Mouse (Mus musculus): Measurements from ENCODE around the gene Dlg2. TPM values are rescaled to one million over a fixed set of nuclear protein-coding genes. Genes with fewer than 3 reads are reported as not detected.

Gene Dlg2
- polyA plus RNA-seq, 1 experiment from 2014 or later = 1.5 TPM

DNA sequence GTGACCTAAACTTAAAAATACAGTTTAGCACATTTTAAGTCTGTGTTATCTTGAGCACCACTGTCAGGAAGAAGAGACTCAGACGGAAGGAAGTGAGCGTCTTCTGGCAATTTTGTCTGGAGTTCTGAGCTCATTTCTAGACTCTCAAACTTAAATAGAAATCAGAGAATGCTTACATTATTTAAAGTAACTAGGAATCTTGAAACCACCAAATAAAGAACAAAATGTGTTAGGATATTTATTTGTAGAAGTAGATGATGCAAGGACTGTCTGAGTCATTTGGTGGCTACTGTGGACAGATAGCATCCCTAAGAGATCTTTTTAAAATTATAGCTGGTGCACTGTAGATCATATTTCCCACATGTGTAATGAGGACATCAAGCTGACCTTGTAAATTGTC, 1557.8 kb downstream of the Dlg2 start:
- no peak for TF ChIP-seq CTCF (IDR thresholded peaks at IDR 0.05)
- ATAC-seq (no peak), DNase-seq (ENCODE audit: low read depth, low spot score) (no peak)
- ChIA-PET CTCF (no interaction called here), POLR2A (no interaction called here)
- H3K27me3 ChIP-seq = peaks cover 14% of the 10 kb centered on the region
- in situ Hi-C loops (cut with MboI; ENCODE audit: low pct_unique_long_range_greater_than_20kb) = no loop called here

DNA sequence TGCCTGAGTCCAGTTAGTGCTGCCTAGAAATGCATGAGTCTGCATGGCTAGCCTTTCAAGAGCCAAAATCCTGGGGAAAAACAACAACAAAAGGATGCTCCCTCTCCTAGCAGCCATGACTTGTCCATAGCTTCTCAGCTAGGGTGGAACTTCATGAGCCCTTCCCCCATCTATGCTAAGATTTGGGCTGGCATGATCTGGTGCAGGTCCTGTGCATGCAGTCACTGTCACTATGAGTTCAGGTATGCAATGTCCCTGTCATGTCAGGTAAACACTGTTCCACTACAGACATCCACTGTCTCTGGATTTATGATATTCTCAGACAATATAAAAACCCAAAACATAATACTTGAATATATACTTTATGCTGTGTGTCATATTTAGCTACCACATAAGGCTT, 1563.7 kb downstream of the Dlg2 start:
- no peak for ATAC-seq
- in situ Hi-C loops (cut with MboI; ENCODE audit: low pct_unique_long_range_greater_than_20kb) = no loop called here
- no peak for TF ChIP-seq CTCF (IDR thresholded peaks at IDR 0.05)
- POLR2A ChIA-PET = interaction anchor here (0.5 to 0.7 kb wide), 3 partner anchors 129 to 583 kb away, joined by 3 to 4 read pairs (median 4); no protein-coding TSS in a partner anchor
- peaks cover 7% of the 10 kb centered on the region for H3K27me3 ChIP-seq
- DNase-seq (ENCODE audit: low read depth, low spot score) = no peak
- CTCF ChIA-PET = no interaction called here

DNA sequence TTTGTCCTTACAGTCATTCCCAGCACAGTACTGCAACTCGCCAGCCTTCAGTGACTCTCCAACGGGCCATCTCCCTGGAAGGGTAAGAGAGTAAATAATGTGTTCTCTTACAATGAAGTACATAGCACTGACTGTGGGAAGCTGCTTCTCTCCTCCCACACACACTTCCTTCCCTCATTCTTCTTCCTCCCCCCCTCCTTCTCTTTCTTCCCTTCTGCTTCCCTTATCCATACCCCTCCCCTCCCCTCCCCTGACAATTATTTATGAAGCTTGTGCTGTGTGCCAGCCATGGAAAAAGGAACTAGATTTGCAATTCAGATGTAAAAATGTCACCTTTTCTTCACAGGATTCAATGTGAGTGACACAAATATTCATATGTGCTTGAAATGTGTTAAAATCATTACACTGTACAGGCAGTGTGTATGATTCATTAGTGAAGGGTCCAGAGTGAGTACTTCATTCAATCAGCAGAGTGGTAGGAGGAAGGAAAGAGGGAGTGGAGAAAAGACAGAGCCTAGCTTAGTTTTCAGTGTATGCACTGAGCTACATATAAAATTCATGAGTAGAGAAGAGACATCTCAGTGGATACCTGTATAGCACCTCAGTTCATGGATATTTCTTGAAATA, 1564.4 kb downstream of the Dlg2 start:
- CTCF ChIA-PET = interaction anchor here (1.1 kb wide), 1 partner anchor 44 kb away, joined by 3 read pairs; no protein-coding TSS in a partner anchor
- no peak for ATAC-seq
- H3K27me3 ChIP-seq = peaks cover 3% of the 10 kb centered on the region
- no peak for DNase-seq (ENCODE audit: low read depth, low spot score)
- POLR2A ChIA-PET = interaction anchor here (0.5 kb wide), 1 partner anchor 129 kb away, joined by 4 read pairs; no protein-coding TSS in a partner anchor
- in situ Hi-C loops (cut with MboI; ENCODE audit: low pct_unique_long_range_greater_than_20kb) = no loop called here
- TF ChIP-seq CTCF (IDR thresholded peaks at IDR 0.05) = no peak

DNA sequence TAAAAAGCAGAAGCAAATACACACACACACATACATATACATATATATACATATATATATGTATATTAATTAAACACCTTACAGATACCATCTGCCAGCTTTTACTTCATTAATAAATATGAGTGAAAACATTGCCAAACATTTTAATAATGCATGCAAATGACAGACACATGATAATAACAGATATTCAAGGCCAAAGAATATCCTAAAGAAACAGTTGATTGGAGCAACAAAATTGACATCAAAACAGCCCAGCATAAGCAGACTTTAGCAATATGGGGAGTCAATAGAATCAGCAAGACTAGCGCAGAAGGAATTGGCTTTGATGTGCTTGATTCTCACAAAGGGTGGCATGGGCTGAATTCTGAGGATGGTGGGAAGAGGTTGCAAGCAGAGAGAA, 1568.5 kb downstream of the Dlg2 start:
- POLR2A ChIA-PET = interaction anchor here (0.5 kb wide), 1 partner anchor 1201 kb away, joined by 4 read pairs; no protein-coding TSS in a partner anchor
- DNase-seq (ENCODE audit: low read depth, low spot score) = no peak
- in situ Hi-C loops (cut with MboI; ENCODE audit: low pct_unique_long_range_greater_than_20kb) = no loop called here

DNA sequence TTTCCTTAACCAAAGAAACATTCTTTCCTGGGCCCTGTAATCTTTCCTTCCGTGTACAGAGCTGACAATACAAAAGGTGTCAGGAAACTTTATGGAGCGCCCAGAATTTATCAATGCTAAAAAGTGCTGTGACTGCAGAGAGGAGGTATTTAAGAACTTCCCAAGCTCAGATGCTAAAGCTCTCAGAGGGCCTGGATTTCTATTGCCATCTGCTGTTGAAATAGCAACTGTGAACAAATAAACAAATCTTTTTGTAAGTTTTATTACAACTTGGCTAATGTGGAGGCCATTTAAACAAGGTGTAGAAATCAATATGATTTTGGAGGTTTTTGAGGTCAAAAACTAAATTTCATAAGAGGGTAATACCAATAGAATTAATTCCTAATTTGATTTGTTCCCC, 1570.8 kb downstream of the Dlg2 start:
- ATAC-seq (no peak), DNase-seq (ENCODE audit: low read depth, low spot score) (no peak)
- ChIA-PET CTCF (no interaction called here), POLR2A (no interaction called here)
- no peak for TF ChIP-seq CTCF (IDR thresholded peaks at IDR 0.05)
- peaks cover 13% of the 10 kb centered on the region for H3K27me3 ChIP-seq
- in situ Hi-C loops (cut with MboI; ENCODE audit: low pct_unique_long_range_greater_than_20kb) = no loop called here

More for the DNA sequence above, 1568.5 kb downstream of the Dlg2 start:
- TF ChIP-seq CTCF (IDR thresholded peaks at IDR 0.05) = no peak
- peaks cover 13% of the 10 kb centered on the region for H3K27me3 ChIP-seq
- CTCF ChIA-PET = interaction anchor here (2.5 kb wide), 1 partner anchor 18 kb away, joined by 6 read pairs; no protein-coding TSS in a partner anchor
- no peak for ATAC-seq

DNA sequence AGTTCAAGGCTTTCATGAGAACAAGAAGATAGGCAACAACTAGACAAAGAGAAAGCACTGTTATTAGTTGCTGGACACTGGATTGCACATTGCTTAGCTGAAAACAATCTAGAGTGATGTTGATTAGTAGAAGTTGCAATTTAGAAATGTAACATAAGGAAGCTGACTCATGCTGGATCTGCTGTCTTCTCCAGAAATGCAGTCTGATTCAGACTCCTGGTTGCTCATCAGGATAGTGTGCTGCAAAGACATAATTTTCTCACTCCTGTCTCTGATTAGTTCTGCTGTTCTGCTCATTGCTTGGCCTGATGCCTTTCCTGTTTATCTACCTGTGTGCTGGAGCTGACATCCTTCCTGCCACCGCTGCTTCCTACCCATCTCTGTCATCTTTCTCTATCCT, 1572.4 kb downstream of the Dlg2 start:
- peaks cover 13% of the 10 kb centered on the region for H3K27me3 ChIP-seq
- ATAC-seq (no peak), DNase-seq (ENCODE audit: low read depth, low spot score) (no peak)
- in situ Hi-C loops (cut with MboI; ENCODE audit: low pct_unique_long_range_greater_than_20kb) = no loop called here
- CTCF ChIA-PET = no interaction called here
- POLR2A ChIA-PET = no interaction called here
- no peak for TF ChIP-seq CTCF (IDR thresholded peaks at IDR 0.05)

DNA sequence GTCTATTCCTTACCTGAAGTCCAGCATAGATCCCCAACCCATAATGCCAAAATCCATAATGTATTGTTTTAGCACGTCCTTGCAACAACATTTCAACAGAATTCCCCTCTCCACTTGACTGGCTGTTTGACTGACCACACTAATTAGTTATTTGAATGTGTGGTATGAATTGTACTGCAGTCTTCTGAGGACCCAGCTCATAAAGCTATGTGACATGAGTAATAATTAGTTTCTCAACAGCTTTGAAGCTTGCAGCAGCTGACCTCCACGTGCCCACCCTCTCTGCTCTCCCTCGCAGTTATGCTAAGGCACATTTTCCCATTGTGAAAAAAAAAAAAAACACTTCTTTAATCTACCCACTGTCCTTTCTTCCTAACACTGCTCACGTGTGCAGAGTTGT, 1590.4 kb downstream of the Dlg2 start:
- TF ChIP-seq CTCF (IDR thresholded peaks at IDR 0.05) = no peak
- ChIA-PET POLR2A (no interaction called here), CTCF (no interaction called here)
- DNase-seq (ENCODE audit: low read depth, low spot score) = no peak
- no peaks in the 10 kb centered on the region for H3K27me3 ChIP-seq
- no peak for ATAC-seq
- in situ Hi-C loops (cut with MboI; ENCODE audit: low pct_unique_long_range_greater_than_20kb) = no loop called here

DNA sequence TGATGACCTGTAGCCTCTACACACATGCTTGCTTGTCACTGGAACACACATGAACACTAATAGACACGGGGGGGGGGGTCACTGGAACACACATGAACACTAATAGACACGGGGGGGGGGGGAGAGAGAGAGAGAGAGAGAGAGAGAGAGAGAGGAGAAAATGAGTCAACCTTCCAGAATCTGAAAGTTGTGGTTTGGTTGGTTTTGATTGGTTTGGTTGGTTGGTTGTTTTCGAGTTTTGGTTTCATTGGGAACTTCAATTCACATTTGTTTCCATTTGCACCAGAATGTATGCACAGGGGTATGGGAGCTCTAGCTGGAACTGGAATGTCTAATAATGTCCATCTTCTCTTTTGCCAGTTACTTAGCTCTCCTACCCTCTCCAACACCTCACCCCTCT, 1611.0 kb downstream of the Dlg2 start:
- H3K27me3 ChIP-seq = peaks cover 3% of the 10 kb centered on the region
- in situ Hi-C loops (cut with MboI; ENCODE audit: low pct_unique_long_range_greater_than_20kb) = no loop called here
- DNase-seq (ENCODE audit: low read depth, low spot score) (no peak), ATAC-seq (no peak)
- ChIA-PET CTCF (interaction anchor here (1.7 kb wide), 1 partner anchor 630 kb away, joined by 5 read pairs; no protein-coding TSS in a partner anchor), POLR2A (no interaction called here)
- no peak for TF ChIP-seq CTCF (IDR thresholded peaks at IDR 0.05)

DNA sequence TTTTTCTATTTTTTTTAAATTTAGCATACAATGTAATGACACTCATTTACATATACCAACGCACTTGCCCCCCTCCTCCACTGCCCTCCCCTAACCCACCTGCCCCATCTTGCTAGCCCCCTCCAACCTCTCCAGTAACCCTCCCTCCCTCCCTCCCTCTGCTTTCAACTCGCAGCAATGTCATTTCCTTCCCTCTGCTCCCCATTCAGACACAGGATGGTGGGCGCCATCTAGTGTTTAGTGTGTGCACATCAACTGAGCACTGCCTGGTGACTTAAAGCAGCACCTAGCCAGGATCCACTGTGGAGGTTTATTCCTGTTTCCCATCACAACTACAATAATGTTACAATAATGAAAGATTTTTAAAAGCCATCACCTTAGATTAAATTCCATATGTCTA, 1617.4 kb downstream of the Dlg2 start:
- in situ Hi-C loops (cut with MboI; ENCODE audit: low pct_unique_long_range_greater_than_20kb) = no loop called here
- no peaks in the 10 kb centered on the region for H3K27me3 ChIP-seq
- peak; percentile 80 for TF ChIP-seq CTCF (IDR thresholded peaks at IDR 0.05)
- ATAC-seq = peak; percentile 88
- DNase-seq (ENCODE audit: low read depth, low spot score) = no peak
- ChIA-PET CTCF (no interaction called here), POLR2A (interaction anchor here (0.6 kb wide), 1 partner anchor 585 kb away, joined by 3 read pairs; no protein-coding TSS in a partner anchor)

DNA sequence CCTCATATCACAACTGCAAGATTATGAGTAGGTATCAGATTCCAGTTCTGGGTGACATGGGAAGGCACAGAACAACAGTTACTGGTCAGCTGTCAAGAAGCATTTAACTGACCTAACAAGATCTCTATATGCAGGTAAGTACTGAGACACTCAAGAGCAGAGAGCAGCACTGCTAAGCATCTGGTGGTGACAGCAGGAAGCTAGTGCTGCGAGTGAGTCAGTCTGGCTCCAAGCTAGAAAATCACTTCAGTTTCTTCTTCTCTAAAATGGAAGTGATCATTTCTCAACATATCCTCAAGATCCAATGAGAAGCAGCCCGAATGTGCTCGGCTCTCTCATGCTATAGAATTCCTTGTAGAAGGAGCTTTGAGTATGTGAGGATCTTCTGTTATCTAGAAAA, 1618.7 kb downstream of the Dlg2 start:
- ChIA-PET POLR2A (no interaction called here), CTCF (interaction anchor here (2.1 kb wide), 1 partner anchor 638 kb away, joined by 9 read pairs; no protein-coding TSS in a partner anchor)
- no peak for DNase-seq (ENCODE audit: low read depth, low spot score)
- TF ChIP-seq CTCF (IDR thresholded peaks at IDR 0.05) = no peak
- ATAC-seq = no peak
- in situ Hi-C loops (cut with MboI; ENCODE audit: low pct_unique_long_range_greater_than_20kb) = loop anchor here (5.0 kb wide), 1 partner anchor 638 kb away; no protein-coding TSS in a partner anchor
- H3K27me3 ChIP-seq = no peaks in the 10 kb centered on the region

DNA sequence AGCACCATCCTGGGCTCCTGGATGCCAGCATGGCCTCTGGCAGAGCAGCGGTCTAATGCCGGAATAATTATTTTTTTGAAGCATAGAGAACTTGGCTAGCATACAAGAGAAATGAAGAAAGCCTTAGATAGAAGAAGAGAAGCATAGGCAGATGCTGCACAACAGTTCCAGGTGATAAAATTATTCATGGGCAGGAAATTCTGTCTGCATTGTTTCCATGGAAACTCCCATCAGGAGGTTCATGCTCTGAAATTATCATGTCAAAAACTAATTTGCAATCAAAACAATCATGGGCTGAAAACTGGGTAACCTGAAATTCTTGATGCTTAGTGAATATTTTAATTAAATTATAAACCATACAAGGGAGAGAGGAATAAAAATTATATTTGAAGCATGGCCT, 1624.4 kb downstream of the Dlg2 start:
- ChIA-PET POLR2A (no interaction called here), CTCF (interaction anchor here (1.1 to 1.2 kb wide), 2 partner anchors 450 to 770 kb away, joined by 3 read pairs; no protein-coding TSS in a partner anchor)
- ATAC-seq = no peak
- in situ Hi-C loops (cut with MboI; ENCODE audit: low pct_unique_long_range_greater_than_20kb) = loop anchor here (5.0 to 25.0 kb wide), 5 partner anchors 221 to 766 kb away; partner anchors contain the start of genes Ankrd42 and Rab30
- H3K27me3 ChIP-seq = no peaks in the 10 kb centered on the region
- no peak for DNase-seq (ENCODE audit: low read depth, low spot score)
- no peak for TF ChIP-seq CTCF (IDR thresholded peaks at IDR 0.05)
